Mouse (Mus musculus): ENCODE measurements at regions not wholly inside any gene's neighbourhood (a gene's known extent, or its start where the extent isn't known, plus 50 kb on each side); places are given as distances from the start of the nearest gene placed in this dataset.

GRCm38 (mm10) chr4:131597996-131598395, 240.1 kb downstream of the Ptpru start:
- Histone ChIP-seq H3K9me3 (ENCODE audit: control insufficient read depth) (no peaks in the 10 kb centered on the region), H3K9ac (ENCODE audit: low read depth, low read length) (no peak overlapping the region), H3K4me2 (replicated peaks; ENCODE audit: low read depth) (no peak overlapping the region), H3K36me3 (ENCODE audit: control insufficient read depth, insufficient read depth) (no peaks in the 10 kb centered on the region), H3K27me3 (replicated peaks; ENCODE audit: control insufficient read depth, insufficient read depth, low read length) (no peaks in the 10 kb centered on the region), H3K4me3 (ENCODE audit: low read depth, low read length) (no peak overlapping the region), H3K27ac (ENCODE audit: low read depth, low read length) (no peak overlapping the region), H3K4me1 (replicated peaks; ENCODE audit: control insufficient read depth, insufficient read depth, low read length) (no peaks in the 10 kb centered on the region)
- no peak for TF ChIP-seq CTCF (IDR thresholded peaks at IDR 0.05; ENCODE audit: low read depth)
- ATAC-seq, result no peak
- 92% methylated on average over 10 of the region's 10 CpGs for WGBS

GRCm38 (mm10) chr4:131614434-131614833, 223.7 kb downstream of the Ptpru start:
- no peak for ATAC-seq
- H3K27ac ChIP-seq (ENCODE audit: low read depth, low read length), result no peak overlapping the region
- H3K4me3 ChIP-seq (ENCODE audit: low read depth, low read length), result no peak overlapping the region
- no peak overlapping the region for H3K9ac ChIP-seq (ENCODE audit: low read depth, low read length)
- 58% methylated on average over 8 of the region's 8 CpGs for WGBS
- H3K9me3 ChIP-seq (ENCODE audit: control insufficient read depth), result no peaks in the 10 kb centered on the region
- no peaks in the 10 kb centered on the region for H3K4me1 ChIP-seq (replicated peaks; ENCODE audit: control insufficient read depth, insufficient read depth, low read length)
- no peaks in the 10 kb centered on the region for H3K27me3 ChIP-seq (replicated peaks; ENCODE audit: control insufficient read depth, insufficient read depth, low read length)
- no peak for TF ChIP-seq CTCF (IDR thresholded peaks at IDR 0.05; ENCODE audit: low read depth)
- no peaks in the 10 kb centered on the region for H3K36me3 ChIP-seq (ENCODE audit: control insufficient read depth, insufficient read depth)
- H3K4me2 ChIP-seq (replicated peaks; ENCODE audit: low read depth), result no peak overlapping the region

GRCm38 (mm10) chr4:131615587-131615986, 222.5 kb downstream of the Ptpru start:
- TF ChIP-seq CTCF (IDR thresholded peaks at IDR 0.05; ENCODE audit: low read depth), result no peak
- Histone ChIP-seq H3K9ac (ENCODE audit: low read depth, low read length) (no peak overlapping the region), H3K4me3 (ENCODE audit: low read depth, low read length) (no peak overlapping the region), H3K27ac (ENCODE audit: low read depth, low read length) (no peak overlapping the region), H3K36me3 (ENCODE audit: control insufficient read depth, insufficient read depth) (no peaks in the 10 kb centered on the region), H3K4me1 (replicated peaks; ENCODE audit: control insufficient read depth, insufficient read depth, low read length) (no peaks in the 10 kb centered on the region), H3K4me2 (replicated peaks; ENCODE audit: low read depth) (no peak overlapping the region), H3K27me3 (replicated peaks; ENCODE audit: control insufficient read depth, insufficient read depth, low read length) (no peaks in the 10 kb centered on the region), H3K9me3 (ENCODE audit: control insufficient read depth) (no peaks in the 10 kb centered on the region)
- ATAC-seq, result no peak
- 52% methylated on average over 12 of the region's 12 CpGs for WGBS

GRCm38 (mm10) chr4:131638105-131638504, 200.0 kb downstream of the Ptpru start:
- no peak overlapping the region for H3K27ac ChIP-seq (ENCODE audit: low read depth, low read length)
- peak; percentile 85 for ATAC-seq
- no peak overlapping the region for H3K4me3 ChIP-seq (ENCODE audit: low read depth, low read length)
- H3K36me3 ChIP-seq (ENCODE audit: control insufficient read depth, insufficient read depth), result no peaks in the 10 kb centered on the region
- H3K27me3 ChIP-seq (replicated peaks; ENCODE audit: control insufficient read depth, insufficient read depth, low read length), result no peaks in the 10 kb centered on the region
- no peaks in the 10 kb centered on the region for H3K4me1 ChIP-seq (replicated peaks; ENCODE audit: control insufficient read depth, insufficient read depth, low read length)
- 35% methylated on average over 5 of the region's 5 CpGs for WGBS
- no peaks in the 10 kb centered on the region for H3K9me3 ChIP-seq (ENCODE audit: control insufficient read depth)
- H3K4me2 ChIP-seq (replicated peaks; ENCODE audit: low read depth), result peak overlapping the region; percentile 27; the same call in 1 of the 2 replicates
- no peak overlapping the region for H3K9ac ChIP-seq (ENCODE audit: low read depth, low read length)
- no peak for TF ChIP-seq CTCF (IDR thresholded peaks at IDR 0.05; ENCODE audit: low read depth)

- 21% methylated on average over 8 of the region's 8 CpGs for WGBS
- H3K9me3 ChIP-seq (ENCODE audit: control insufficient read depth), result no peaks in the 10 kb centered on the region
- 0 out of 2 replicates have a peak, but pooled peaks cover 3% of the 10 kb centered on the region for H3K4me1 ChIP-seq (replicated peaks; ENCODE audit: control insufficient read depth, insufficient read depth, low read length)
- no peak overlapping the region for H3K4me2 ChIP-seq (replicated peaks; ENCODE audit: low read depth)
- TF ChIP-seq CTCF (IDR thresholded peaks at IDR 0.05; ENCODE audit: low read depth), result no peak
- no peaks in the 10 kb centered on the region for H3K27me3 ChIP-seq (replicated peaks; ENCODE audit: control insufficient read depth, insufficient read depth, low read length)
- H3K36me3 ChIP-seq (ENCODE audit: control insufficient read depth, insufficient read depth), result no peaks in the 10 kb centered on the region
- H3K4me3 ChIP-seq (ENCODE audit: low read depth, low read length), result no peak overlapping the region
- ATAC-seq, result no peak
- H3K27ac ChIP-seq (ENCODE audit: low read depth, low read length), result no peak overlapping the region
- no peak overlapping the region for H3K9ac ChIP-seq (ENCODE audit: low read depth, low read length)
These were observed 182.1 kb downstream of the Ptpru start for GRCm38 (mm10) chr4:131656034-131656433.

GRCm38 (mm10) chr4:131657922-131658321, 180.2 kb downstream of the Ptpru start:
- no peak overlapping the region for H3K9ac ChIP-seq (ENCODE audit: low read depth, low read length)
- 13% methylated on average over 10 of the region's 10 CpGs for WGBS
- no peak overlapping the region for H3K4me2 ChIP-seq (replicated peaks; ENCODE audit: low read depth)
- no peak for ATAC-seq
- no peaks in the 10 kb centered on the region for H3K9me3 ChIP-seq (ENCODE audit: control insufficient read depth)
- TF ChIP-seq CTCF (IDR thresholded peaks at IDR 0.05; ENCODE audit: low read depth), result no peak
- H3K4me1 ChIP-seq (replicated peaks; ENCODE audit: control insufficient read depth, insufficient read depth, low read length), result 0 out of 2 replicates have a peak, but pooled peaks cover 3% of the 10 kb centered on the region
- no peaks in the 10 kb centered on the region for H3K27me3 ChIP-seq (replicated peaks; ENCODE audit: control insufficient read depth, insufficient read depth, low read length)
- no peak overlapping the region for H3K4me3 ChIP-seq (ENCODE audit: low read depth, low read length)
- no peaks in the 10 kb centered on the region for H3K36me3 ChIP-seq (ENCODE audit: control insufficient read depth, insufficient read depth)
- no peak overlapping the region for H3K27ac ChIP-seq (ENCODE audit: low read depth, low read length)

GRCm38 (mm10) chr4:131660931-131661330, 177.2 kb downstream of the Ptpru start:
- H3K27ac ChIP-seq (ENCODE audit: low read depth, low read length), result no peak overlapping the region
- H3K9me3 ChIP-seq (ENCODE audit: control insufficient read depth), result no peaks in the 10 kb centered on the region
- TF ChIP-seq CTCF (IDR thresholded peaks at IDR 0.05; ENCODE audit: low read depth), result no peak
- no peaks in the 10 kb centered on the region for H3K36me3 ChIP-seq (ENCODE audit: control insufficient read depth, insufficient read depth)
- no peak overlapping the region for H3K4me3 ChIP-seq (ENCODE audit: low read depth, low read length)
- H3K4me2 ChIP-seq (replicated peaks; ENCODE audit: low read depth), result no peak overlapping the region
- no peak for ATAC-seq
- H3K4me1 ChIP-seq (replicated peaks; ENCODE audit: control insufficient read depth, insufficient read depth, low read length), result 0 out of 2 replicates have a peak, but pooled peaks cover 3% of the 10 kb centered on the region
- no peak overlapping the region for H3K9ac ChIP-seq (ENCODE audit: low read depth, low read length)
- no peaks in the 10 kb centered on the region for H3K27me3 ChIP-seq (replicated peaks; ENCODE audit: control insufficient read depth, insufficient read depth, low read length)
- 78% methylated on average over 2 of the region's 2 CpGs for WGBS

Measured in intestine, postnatal 0 days (tissue).